ENCODE assay signal across 8 mouse cellular contexts in genomic region chr17:31018267-31018666, GRCm38 (mm10). TPM values are rescaled to one million over a fixed set of nuclear protein-coding genes. Genes with fewer than 3 reads are reported as not detected.
DNase-seq lines count a peak whose midpoint lies in the region; ATAC-seq and TF ChIP-seq lines count a peak whose summit lies in the region.

No protein-coding gene starts in this region.

- no peak for ATAC-seq in kidney, embryonic 16.5 days (ENCODE audit: low FRiP score, low TSS enrichment)

- H3K79me2 ChIP-seq in MEL (ENCODE audit: control insufficient read depth, insufficient read depth, low read length, poor library complexity), result no peaks in the 10 kb centered on the region

- no peak overlapping the region for H3K4me2 ChIP-seq in kidney, embryonic 16.5 days (replicated peaks; ENCODE audit: low read depth, low read length)

- TF ChIP-seq EP300 in MEL (IDR thresholded peaks at IDR 0.05; ENCODE audit: low read depth in 1 of 2, low read length in 2 of 2), result no peak

- 76% methylated on average over 4 of the region's 4 CpGs for WGBS in kidney, embryonic 16.5 days
- 71% methylated on average over 4 of the region's 4 CpGs for WGBS in limb, embryonic 10.5 days

- no peaks in the 10 kb centered on the region for H3K27me3 ChIP-seq in kidney, embryonic 16.5 days (ENCODE audit: insufficient read depth, low read length)
- no peaks in the 10 kb centered on the region for H3K27me3 ChIP-seq in MEL (ENCODE audit: control insufficient read depth in 1 of 2, insufficient read depth in 2 of 2, low read length in 2 of 2)
- no peaks in the 10 kb centered on the region for H3K27me3 ChIP-seq in limb, embryonic 10.5 days (ENCODE audit: low read depth, poor library complexity, severe bottlenecking)

- no peak overlapping the region for H3K9ac ChIP-seq in kidney, embryonic 16.5 days (replicated peaks; ENCODE audit: low read length)
- no peak overlapping the region for H3K9ac ChIP-seq in MEL (ENCODE audit: control insufficient read depth, low read depth, low read length, poor library complexity, severe bottlenecking)

- TF ChIP-seq RAD21 in MEL (IDR thresholded peaks at IDR 0.05; ENCODE audit: low read depth, low read length), result peak; percentile 61

- TF ChIP-seq POLR2A in MEL (IDR thresholded peaks at IDR 0.05; ENCODE audit: control insufficient read depth in 1 of 2, insufficient read depth in 1 of 2, low read depth in 1 of 2, low read length in 2 of 2, poor library complexity in 1 of 2), result no peak

- H3K36me3 ChIP-seq in kidney, embryonic 16.5 days (ENCODE audit: insufficient read depth, low read length), result no peaks in the 10 kb centered on the region
- no peaks in the 10 kb centered on the region for H3K36me3 ChIP-seq in MEL (ENCODE audit: control insufficient read depth in 1 of 2, insufficient read depth in 2 of 2, low read length in 2 of 2)
- no peaks in the 10 kb centered on the region for H3K36me3 ChIP-seq in limb, embryonic 10.5 days

- TF ChIP-seq CTCF in MEL (IDR thresholded peaks at IDR 0.05 in 2 of 3, conservative IDR thresholded peaks at IDR 0.05 in 1 of 3; ENCODE audit: control insufficient read depth in 1 of 3, insufficient read depth in 1 of 3, low read depth in 2 of 3, low read length in 3 of 3, poor library complexity in 1 of 3, severe bottlenecking in 1 of 3), result peak; percentile 49 to 81 (median 78)

- H3K4me1 ChIP-seq in kidney, embryonic 16.5 days (ENCODE audit: insufficient read depth, low read length), result no peaks in the 10 kb centered on the region
- H3K4me1 ChIP-seq in MEL (ENCODE audit: control insufficient read depth in 1 of 2, insufficient read depth in 2 of 2, low read length in 2 of 2), result peaks cover 0 to 3% of the 10 kb centered on the region in 2 experiments; a peak in 1 of 4 replicates
- H3K4me1 ChIP-seq in limb, embryonic 10.5 days, result peaks cover 11% of the 10 kb centered on the region; the same call in 1 of the 2 replicates

- no peak overlapping the region for H3K4me3 ChIP-seq in kidney, embryonic 16.5 days (ENCODE audit: low read length)
- peak overlapping the region in 1 of 2 experiments; percentile 34; a peak in 1 of 4 replicates for H3K4me3 ChIP-seq in MEL (ENCODE audit: control insufficient read depth in 1 of 2, insufficient read depth in 1 of 2, low read depth in 2 of 2, low read length in 2 of 2)
- H3K4me3 ChIP-seq in limb, embryonic 10.5 days, result no peak overlapping the region

- H3K27ac ChIP-seq in kidney, embryonic 16.5 days (ENCODE audit: low read length), result no peak overlapping the region
- no peak overlapping the region for H3K27ac ChIP-seq in MEL (ENCODE audit: control insufficient read depth, low read depth, low read length)
- H3K27ac ChIP-seq in limb, embryonic 10.5 days, result no peak overlapping the region

- H3K9me3 ChIP-seq in kidney, embryonic 16.5 days (ENCODE audit: low read length), result peaks cover 10% of the 10 kb centered on the region; the same call in 1 of the 2 replicates
- H3K9me3 ChIP-seq in MEL (replicated peaks; ENCODE audit: insufficient read depth, low read length), result no peaks in the 10 kb centered on the region
- H3K9me3 ChIP-seq in limb, embryonic 10.5 days (replicated peaks), result no peaks in the 10 kb centered on the region

- peak; percentile 64 for DNase-seq in kidney, adult 18-20 months
- DNase-seq in MEL (ENCODE audit: low read depth, low spot score), result peak; percentile 84
- peak; percentile 76 for DNase-seq in c-Kit-positive CD71-negative TER-119-negative erythroid progenitor cells, embryonic 14.5 days (ENCODE audit: low read depth)
- DNase-seq in gastrocnemius, postnatal 10 days, result peak; percentile 59
- peak; percentile 69 for DNase-seq in limb, embryonic 10.5 days (ENCODE audit: low spot score)
- DNase-seq in retina, adult 2 months (ENCODE audit: low read depth, low spot score), result peak; percentile 67
- DNase-seq in ovary, postnatal 36 days (ENCODE audit: low spot score), result no peak

TF ChIP-seq in MEL, 35 proteins besides CTCF, POLR2A, EP300 and RAD21:
- TF ChIP-seq MAFK (IDR thresholded peaks at IDR 0.05; ENCODE audit: borderline replicate concordance, low read depth, low read length), result no peak
- no peak for TF ChIP-seq MEF2A (IDR thresholded peaks at IDR 0.05; ENCODE audit: extremely low read depth, insufficient replicate concordance, low read depth, low read length, poor library complexity, severe bottlenecking)
- TF ChIP-seq MYB (IDR thresholded peaks at IDR 0.05; ENCODE audit: low read depth, low read length), result no peak
- peak; percentile 61 for TF ChIP-seq ZC3H11A (IDR thresholded peaks at IDR 0.05; ENCODE audit: low read depth, low read length)
- TF ChIP-seq CHD1 (IDR thresholded peaks at IDR 0.05; ENCODE audit: low read depth, low read length), result no peak
- no peak for TF ChIP-seq NRF1 (IDR thresholded peaks at IDR 0.05; ENCODE audit: insufficient read depth, low read depth, low read length, poor library complexity, severe bottlenecking)
- no peak for TF ChIP-seq BHLHE40 (IDR thresholded peaks at IDR 0.05; ENCODE audit: borderline replicate concordance, low read depth, low read length)
- TF ChIP-seq SIN3A (IDR thresholded peaks at IDR 0.05; ENCODE audit: low read length), result no peak
- TF ChIP-seq ZNF384 (IDR thresholded peaks at IDR 0.05; ENCODE audit: low read depth, low read length), result no peak
- no peak for TF ChIP-seq GATA1 (IDR thresholded peaks at IDR 0.05; ENCODE audit: low read depth, low read length)
- no peak for TF ChIP-seq POLR2AphosphoS5 (IDR thresholded peaks at IDR 0.05; ENCODE audit: borderline replicate concordance, low read depth, low read length)
- TF ChIP-seq MYC (IDR thresholded peaks at IDR 0.05; ENCODE audit: low read depth, low read length), result no peak
- TF ChIP-seq SMC3 (IDR thresholded peaks at IDR 0.05; ENCODE audit: low read depth, low read length), result peak; percentile 86
- TF ChIP-seq TCF12 (IDR thresholded peaks at IDR 0.05; ENCODE audit: low read depth, low read length), result no peak
- TF ChIP-seq ZKSCAN1 (IDR thresholded peaks at IDR 0.05; ENCODE audit: low read depth, low read length), result no peak
- TF ChIP-seq RCOR1 (IDR thresholded peaks at IDR 0.05; ENCODE audit: low read depth, low read length), result no peak
- no peak for TF ChIP-seq GABPA (IDR thresholded peaks at IDR 0.05; ENCODE audit: low read depth, low read length)

RNA-seq across cellular contexts. Expression of gene Abcg1, which starts 39.2 kb away (rescaled TPM):
- 8.5 and 9.2 TPM in 2 replicates for polyA plus RNA-seq in kidney, embryonic 16.5 days (2015; fragmentation: Nextera tagmentation; extraction: Ambion mirVana)
- 10.4 and 11.6 TPM in 2 replicates for total RNA-seq in MEL (2012; rRNA removed)
- 10 to 100 TPM in 1 of 2 experiments, not detected in 1; 18.0 TPM for polyA plus RNA-seq in MEL (2012; ENCODE audit: insufficient read depth in 1 of 2, insufficient read length in 2 of 2, low read depth in 1 of 2, low replicate concordance in 2 of 2, missing spikeins in 1 of 2)
- 1 to 10 TPM; 4.0 to 4.8 TPM for total RNA-seq in gastrocnemius, postnatal 10 days (2021)
- 4.1 and 5.0 TPM in 2 replicates for polyA plus RNA-seq in limb, embryonic 10.5 days (2016; fragmentation: Nextera tagmentation; extraction: Ambion mirVana)
